Mouse (Mus musculus): ENCODE data around the gene Fancd2. TPM values are rescaled to one million over a fixed set of nuclear protein-coding genes. Genes with fewer than 3 reads are reported as not detected.

The Fancd2 gene
- polyA plus RNA-seq, 1 experiment from 2014 or later: 10.7 TPM

GRCm38 (mm10) chr6:113643967-113644366, 112.5 kb downstream of the Fancd2 start:
- 97% methylated on average over 2 of the region's 2 CpGs for WGBS
- Histone ChIP-seq H3K9me3 (ENCODE audit: low read length) (no peaks in the 10 kb centered on the region), H3K27me3 (ENCODE audit: insufficient read depth, low read length) (no peaks in the 10 kb centered on the region), H3K4me2 (replicated peaks; ENCODE audit: low read depth, low read length) (no peak overlapping the region), H3K36me3 (ENCODE audit: insufficient read depth, low read length) (no peaks in the 10 kb centered on the region), H3K4me1 (ENCODE audit: insufficient read depth, low read length) (no peaks in the 10 kb centered on the region; the same call in 1 of the 2 replicates), H3K9ac (replicated peaks; ENCODE audit: low read length) (no peak overlapping the region), H3K27ac (ENCODE audit: low read length) (peak overlapping the region; percentile 63; the same call in 1 of the 2 replicates), H3K4me3 (ENCODE audit: low read length) (no peak overlapping the region)
- no peak for ATAC-seq (ENCODE audit: low FRiP score, low TSS enrichment)

GRCm38 (mm10) chr6:113644808-113645207, 113.3 kb downstream of the Fancd2 start:
- H3K36me3 ChIP-seq (ENCODE audit: insufficient read depth, low read length): no peaks in the 10 kb centered on the region
- no peak overlapping the region for H3K4me3 ChIP-seq (ENCODE audit: low read length)
- H3K9ac ChIP-seq (replicated peaks; ENCODE audit: low read length): no peak overlapping the region
- no peak overlapping the region for H3K4me2 ChIP-seq (replicated peaks; ENCODE audit: low read depth, low read length)
- H3K27ac ChIP-seq (ENCODE audit: low read length): peak overlapping the region; percentile 63; the same call in 1 of the 2 replicates
- no peak for ATAC-seq (ENCODE audit: low FRiP score, low TSS enrichment)
- 76% methylated on average over 8 of the region's 8 CpGs for WGBS
- H3K9me3 ChIP-seq (ENCODE audit: low read length): no peaks in the 10 kb centered on the region
- H3K27me3 ChIP-seq (ENCODE audit: insufficient read depth, low read length): no peaks in the 10 kb centered on the region
- H3K4me1 ChIP-seq (ENCODE audit: insufficient read depth, low read length): no peaks in the 10 kb centered on the region; the same call in 1 of the 2 replicates

Small RNAs within 50 kb of the gene (microRNA-seq; reads per million reads assigned to microRNA genes)
- not detected for gene Gm23365

Other genes with a start within 250 kb of the Fancd2 start
- gene Cpne9, start 249.4 kb upstream of the Fancd2 start, polyA plus RNA-seq (2015; fragmentation: Nextera tagmentation; extraction: Ambion mirVana): 0.09 TPM in 1 of 2 replicates, not detected in the other
- 19.0 and 22.1 TPM in 2 replicates for gene Brpf1, start 224.5 kb upstream of the Fancd2 start, polyA plus RNA-seq (2015; fragmentation: Nextera tagmentation; extraction: Ambion mirVana)
- 17.4 and 19.4 TPM in 2 replicates for gene Ogg1, start 204.7 kb upstream of the Fancd2 start, polyA plus RNA-seq (2015; fragmentation: Nextera tagmentation; extraction: Ambion mirVana)
- gene Camk1, start 187.7 kb upstream of the Fancd2 start, polyA plus RNA-seq (2015; fragmentation: Nextera tagmentation; extraction: Ambion mirVana): 110 and 117 TPM in 2 replicates
- 63.5 and 66.7 TPM in 2 replicates for gene Tada3, start 153.8 kb upstream of the Fancd2 start, polyA plus RNA-seq (2015; fragmentation: Nextera tagmentation; extraction: Ambion mirVana)
- 401 and 410 TPM in 2 replicates for gene Arpc4, start 153.6 kb upstream of the Fancd2 start, polyA plus RNA-seq (2015; fragmentation: Nextera tagmentation; extraction: Ambion mirVana)
- gene Ttll3, start 142.4 kb upstream of the Fancd2 start, polyA plus RNA-seq (2015; fragmentation: Nextera tagmentation; extraction: Ambion mirVana): 3.4 and 4.4 TPM in 2 replicates
- 31.5 and 31.7 TPM in 2 replicates for gene Rpusd3, start 112.3 kb upstream of the Fancd2 start, polyA plus RNA-seq (2015; fragmentation: Nextera tagmentation; extraction: Ambion mirVana)
- not detected in 2 replicates for gene Cidec, start 95.9 kb upstream of the Fancd2 start, polyA plus RNA-seq (2015; fragmentation: Nextera tagmentation; extraction: Ambion mirVana)
- 115 and 121 TPM in 2 replicates for gene Jagn1, start 89.1 kb upstream of the Fancd2 start, polyA plus RNA-seq (2015; fragmentation: Nextera tagmentation; extraction: Ambion mirVana)
- 10.0 and 10.1 TPM in 2 replicates for gene Il17re, start 73.2 kb upstream of the Fancd2 start, polyA plus RNA-seq (2015; fragmentation: Nextera tagmentation; extraction: Ambion mirVana)
- 18.2 and 31.0 TPM in 2 replicates for gene Il17rc, start 60.3 kb upstream of the Fancd2 start, polyA plus RNA-seq (2015; fragmentation: Nextera tagmentation; extraction: Ambion mirVana)
- 43.4 and 45.8 TPM in 2 replicates for gene Creld1, start 48.4 kb upstream of the Fancd2 start, polyA plus RNA-seq (2015; fragmentation: Nextera tagmentation; extraction: Ambion mirVana)
- gene Prrt3, start 29.8 kb upstream of the Fancd2 start, polyA plus RNA-seq (2015; fragmentation: Nextera tagmentation; extraction: Ambion mirVana): 0.97 and 0.99 TPM in 2 replicates
- 120 and 122 TPM in 2 replicates for gene Emc3, start within 50 bp of the Fancd2 start, polyA plus RNA-seq (2015; fragmentation: Nextera tagmentation; extraction: Ambion mirVana)
- gene Fancd2os, start 69.0 kb downstream of the Fancd2 start, polyA plus RNA-seq (2015; fragmentation: Nextera tagmentation; extraction: Ambion mirVana): 0.68 and 1.1 TPM in 2 replicates
- 221 and 224 TPM in 2 replicates for gene Brk1, start 73.1 kb downstream of the Fancd2 start, polyA plus RNA-seq (2015; fragmentation: Nextera tagmentation; extraction: Ambion mirVana)
- 34.0 and 40.7 TPM in 2 replicates for gene Vhl, start 92.3 kb downstream of the Fancd2 start, polyA plus RNA-seq (2015; fragmentation: Nextera tagmentation; extraction: Ambion mirVana)
- gene Irak2, start 106.8 kb downstream of the Fancd2 start, polyA plus RNA-seq (2015; fragmentation: Nextera tagmentation; extraction: Ambion mirVana): 4.4 and 5.6 TPM in 2 replicates
- 0.72 and 0.95 TPM in 2 replicates for gene Tatdn2, start 165.4 kb downstream of the Fancd2 start, polyA plus RNA-seq (2015; fragmentation: Nextera tagmentation; extraction: Ambion mirVana)
- gene Ghrl, start 188.2 kb downstream of the Fancd2 start, polyA plus RNA-seq (2015; fragmentation: Nextera tagmentation; extraction: Ambion mirVana): 0.53 TPM in 1 of 2 replicates, not detected in the other
- gene Sec13, start 209.1 kb downstream of the Fancd2 start, polyA plus RNA-seq (2015; fragmentation: Nextera tagmentation; extraction: Ambion mirVana): 274 and 297 TPM in 2 replicates